Mouse (Mus musculus): Measurements from ENCODE around the gene Slc25a44. TPM values are rescaled to one million over a fixed set of nuclear protein-coding genes. Genes with fewer than 3 reads are reported as not detected.

Gene Slc25a44
- total RNA-seq (2014; rRNA removed) = 51.4 and 63.3 TPM in 2 replicates
- polyA plus RNA-seq (2015; fragmentation: Nextera tagmentation; extraction: Ambion mirVana) = 35.6 and 36.9 TPM in 2 replicates

GRCm38 (mm10) chr3:88424605-88425329 is at the start of gene Slc25a44:
Gene Slc25a44 (minus strand): TSS chr3:88425139.
- Histone ChIP-seq H3K9me3 (ENCODE audit: low read length) (no peaks in the 10 kb centered on the region), H3K27ac (ENCODE audit: low read depth, low read length) (peak within 1 kb of the TSS; percentile 84), H3K9ac (peak within 1 kb of the TSS; percentile 59), H3K4me2 (ENCODE audit: low read depth) (peak within 1 kb of the TSS; percentile 75), H3K4me1 (ENCODE audit: insufficient read depth) (peaks cover 15% of the 10 kb centered on the region), H3K4me3 (ENCODE audit: low read depth, low read length) (peak within 1 kb of the TSS; percentile 67), H3K27me3 (ENCODE audit: insufficient read depth, low read length) (no peaks in the 10 kb centered on the region), H3K36me3 (ENCODE audit: insufficient read depth) (peaks cover 16% of the 10 kb centered on the region)
- peak; percentile 98 for ATAC-seq
- under 1% methylated on average over 35 of the region's 35 CpGs for WGBS
- DNase-seq = peak; percentile 97
- TF ChIP-seq CTCF (IDR thresholded peaks at IDR 0.05; ENCODE audit: low read depth) = no peak

- Histone ChIP-seq H3K4me2 (ENCODE audit: low read depth) (no peak overlapping the region), H3K27me3 (ENCODE audit: insufficient read depth, low read length) (no peaks in the 10 kb centered on the region), H3K4me1 (ENCODE audit: insufficient read depth) (no peaks in the 10 kb centered on the region), H3K36me3 (ENCODE audit: insufficient read depth) (no peaks in the 10 kb centered on the region), H3K9me3 (ENCODE audit: low read length) (no peaks in the 10 kb centered on the region), H3K4me3 (ENCODE audit: low read depth, low read length) (no peak overlapping the region), H3K27ac (ENCODE audit: low read depth, low read length) (no peak overlapping the region), H3K9ac (no peak overlapping the region)
- ATAC-seq (no peak), DNase-seq (no peak)
- no peak for TF ChIP-seq CTCF (IDR thresholded peaks at IDR 0.05; ENCODE audit: low read depth)
- 57% methylated on average over 1 of the region's 1 CpGs for WGBS
Measured at GRCm38 (mm10) chr3:88473571-88473970, 48.6 kb upstream of the Slc25a44 start.

DNA sequence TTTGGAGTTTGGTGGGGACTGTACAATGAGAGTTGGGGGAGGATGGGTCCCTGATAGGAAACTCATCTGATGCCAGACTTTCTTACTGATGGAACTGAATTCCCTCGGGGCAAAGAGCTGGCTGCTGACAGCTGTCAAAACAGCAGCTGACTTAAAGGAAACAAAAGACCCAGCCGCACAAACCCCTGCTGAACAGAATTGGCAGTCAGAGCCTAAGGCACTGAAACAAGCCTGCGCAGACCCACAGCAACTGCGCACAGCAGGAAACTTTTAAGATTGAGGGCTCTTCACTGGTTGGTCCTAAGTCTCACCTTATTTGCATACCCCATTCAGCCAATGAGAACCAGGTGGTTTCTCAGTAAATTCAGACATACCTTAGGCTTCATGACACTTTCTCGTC is 48.1 kb upstream of the Slc25a44 start:
- H3K27ac ChIP-seq (ENCODE audit: low read depth, low read length) = no peak overlapping the region
- peak; percentile 69 for ATAC-seq
- H3K4me2 ChIP-seq (ENCODE audit: low read depth) = no peak overlapping the region
- H3K9me3 ChIP-seq (ENCODE audit: low read length) = no peaks in the 10 kb centered on the region
- WGBS = 10% methylated on average over 5 of the region's 5 CpGs
- H3K4me3 ChIP-seq (ENCODE audit: low read depth, low read length) = no peak overlapping the region
- no peaks in the 10 kb centered on the region for H3K27me3 ChIP-seq (ENCODE audit: insufficient read depth, low read length)
- peak; percentile 59 for DNase-seq
- no peak overlapping the region for H3K9ac ChIP-seq
- TF ChIP-seq CTCF (IDR thresholded peaks at IDR 0.05; ENCODE audit: low read depth) = no peak
- H3K36me3 ChIP-seq (ENCODE audit: insufficient read depth) = no peaks in the 10 kb centered on the region
- H3K4me1 ChIP-seq (ENCODE audit: insufficient read depth) = no peaks in the 10 kb centered on the region

- H3K4me1 ChIP-seq (ENCODE audit: insufficient read depth) = no peaks in the 10 kb centered on the region
- no peaks in the 10 kb centered on the region for H3K27me3 ChIP-seq (ENCODE audit: insufficient read depth, low read length)
- no peak for DNase-seq
- H3K9ac ChIP-seq = no peak overlapping the region
- H3K4me2 ChIP-seq (ENCODE audit: low read depth) = no peak overlapping the region
- no peaks in the 10 kb centered on the region for H3K9me3 ChIP-seq (ENCODE audit: low read length)
- TF ChIP-seq CTCF (IDR thresholded peaks at IDR 0.05; ENCODE audit: low read depth) = no peak
- ATAC-seq = no peak
- H3K27ac ChIP-seq (ENCODE audit: low read depth, low read length) = no peak overlapping the region
- H3K36me3 ChIP-seq (ENCODE audit: insufficient read depth) = no peaks in the 10 kb centered on the region
- H3K4me3 ChIP-seq (ENCODE audit: low read depth, low read length) = no peak overlapping the region
- WGBS = 67% methylated on average over 10 of the region's 10 CpGs
Measured at GRCm38 (mm10) chr3:88470943-88471479, 46.1 kb upstream of the Slc25a44 start.

DNA sequence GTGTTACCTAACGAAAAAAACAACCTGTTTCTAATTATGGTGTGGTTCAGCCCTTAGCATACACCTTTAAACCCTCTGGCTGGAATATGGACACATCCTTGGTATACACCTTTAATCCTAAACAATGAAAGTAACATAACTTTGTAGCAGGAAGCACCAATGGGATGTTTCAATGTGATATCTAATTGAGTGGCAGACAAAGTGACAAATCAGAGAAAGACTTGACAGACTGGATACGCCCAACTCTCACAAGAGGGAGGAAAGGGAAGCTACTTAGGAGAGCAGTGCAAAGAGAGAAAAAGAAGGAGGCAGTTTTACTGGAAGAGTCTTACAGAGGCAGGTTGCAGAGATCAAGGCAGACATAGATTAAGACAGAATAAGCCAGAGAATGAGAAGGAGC is 44.5 kb upstream of the Slc25a44 start:
- H3K9me3 ChIP-seq (ENCODE audit: low read length) = no peaks in the 10 kb centered on the region
- H3K4me3 ChIP-seq (ENCODE audit: low read depth, low read length) = no peak overlapping the region
- ATAC-seq (no peak), DNase-seq (no peak)
- no peak for TF ChIP-seq CTCF (IDR thresholded peaks at IDR 0.05; ENCODE audit: low read depth)
- H3K4me1 ChIP-seq (ENCODE audit: insufficient read depth) = no peaks in the 10 kb centered on the region
- WGBS = 87% methylated on average over 2 of the region's 2 CpGs
- H3K27ac ChIP-seq (ENCODE audit: low read depth, low read length) = no peak overlapping the region
- H3K9ac ChIP-seq = no peak overlapping the region
- no peaks in the 10 kb centered on the region for H3K27me3 ChIP-seq (ENCODE audit: insufficient read depth, low read length)
- H3K4me2 ChIP-seq (ENCODE audit: low read depth) = no peak overlapping the region
- no peaks in the 10 kb centered on the region for H3K36me3 ChIP-seq (ENCODE audit: insufficient read depth)

GRCm38 (mm10) chr3:88467116-88467824 is 42.3 kb upstream of the Slc25a44 start:
- Histone ChIP-seq H3K27me3 (ENCODE audit: insufficient read depth, low read length) (no peaks in the 10 kb centered on the region), H3K27ac (ENCODE audit: low read depth, low read length) (no peak overlapping the region), H3K4me1 (ENCODE audit: insufficient read depth) (no peaks in the 10 kb centered on the region), H3K9me3 (ENCODE audit: low read length) (no peaks in the 10 kb centered on the region), H3K4me3 (ENCODE audit: low read depth, low read length) (no peak overlapping the region), H3K4me2 (ENCODE audit: low read depth) (no peak overlapping the region), H3K9ac (no peak overlapping the region), H3K36me3 (ENCODE audit: insufficient read depth) (no peaks in the 10 kb centered on the region)
- ATAC-seq (peak; percentile 94), DNase-seq (peak; percentile 93)
- WGBS = 28% methylated on average over 16 of the region's 16 CpGs
- peak; percentile 96 for TF ChIP-seq CTCF (IDR thresholded peaks at IDR 0.05; ENCODE audit: low read depth)

DNA sequence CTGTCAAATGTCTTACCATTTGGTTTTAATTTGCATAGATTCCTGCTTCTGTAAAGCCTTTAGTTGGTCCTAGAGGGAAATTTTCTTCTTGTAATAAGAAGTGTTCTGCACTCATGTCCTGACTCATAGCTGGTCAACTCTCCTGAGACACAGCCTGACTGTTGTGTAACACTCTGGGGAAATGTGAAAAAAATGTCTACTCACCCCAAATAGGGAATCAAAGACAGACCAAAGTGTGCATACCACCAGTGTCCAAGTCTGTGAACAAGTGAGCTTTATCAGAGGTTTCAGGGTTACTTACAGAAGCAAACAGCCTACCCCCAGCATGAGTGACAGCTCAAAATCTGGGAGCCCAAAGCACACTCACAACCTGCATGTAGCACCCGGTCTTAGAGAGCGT is 40.2 kb upstream of the Slc25a44 start:
- Histone ChIP-seq H3K27ac (ENCODE audit: low read depth, low read length) (no peak overlapping the region), H3K4me2 (ENCODE audit: low read depth) (no peak overlapping the region), H3K4me1 (ENCODE audit: insufficient read depth) (no peaks in the 10 kb centered on the region), H3K9me3 (ENCODE audit: low read length) (no peaks in the 10 kb centered on the region), H3K36me3 (ENCODE audit: insufficient read depth) (no peaks in the 10 kb centered on the region), H3K27me3 (ENCODE audit: insufficient read depth, low read length) (no peaks in the 10 kb centered on the region), H3K4me3 (ENCODE audit: low read depth, low read length) (no peak overlapping the region), H3K9ac (no peak overlapping the region)
- no peak for TF ChIP-seq CTCF (IDR thresholded peaks at IDR 0.05; ENCODE audit: low read depth)
- ATAC-seq = no peak
- DNase-seq = no peak
- WGBS = 89% methylated on average over 2 of the region's 2 CpGs

All from forebrain, postnatal 0 days (tissue).